Mouse (Mus musculus): ENCODE measurements around the gene Agrp. TPM values are rescaled to one million over a fixed set of nuclear protein-coding genes. Genes with fewer than 3 reads are reported as not detected.

Agrp gene
- total and polyA plus RNA-seq, 3 experiments = 0.63 TPM; not detected in 2

DNA sequence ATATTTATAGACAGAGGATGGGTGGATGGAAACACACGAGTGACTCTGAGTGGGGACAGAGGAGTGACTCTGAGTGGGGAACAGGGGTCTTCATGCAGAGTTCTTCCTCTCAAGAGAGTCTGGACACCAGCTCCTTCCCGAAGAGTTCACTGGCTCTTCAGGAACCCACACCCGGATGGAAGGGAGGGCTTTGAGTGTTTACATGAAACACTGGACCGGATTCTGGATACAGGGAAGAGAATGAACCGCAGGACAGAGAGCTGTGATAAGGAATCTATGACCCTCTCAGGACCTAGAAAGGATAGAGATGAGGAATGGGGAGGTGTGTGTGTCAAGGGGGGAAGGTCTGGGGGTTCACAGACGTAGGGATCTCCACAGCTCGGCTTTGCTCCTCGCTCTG, 119.8 kb downstream of the Agrp start:
- Histone ChIP-seq H3K9me3 (replicated peaks; ENCODE audit: insufficient read depth, low read length) (no peaks in the 10 kb centered on the region), H3K4me3 (ENCODE audit: control insufficient read depth in 1 of 2, insufficient read depth in 1 of 2, low read depth in 2 of 2, low read length in 2 of 2) (no peak overlapping the region), H3K4me1 (ENCODE audit: control insufficient read depth in 1 of 2, insufficient read depth in 2 of 2, low read length in 2 of 2) (peaks cover 5 to 17% of the 10 kb centered on the region in 2 experiments), H3K27me3 (ENCODE audit: control insufficient read depth in 1 of 2, insufficient read depth in 2 of 2, low read length in 2 of 2) (no peaks in the 10 kb centered on the region), H3K27ac (ENCODE audit: control insufficient read depth, low read depth, low read length) (no peak overlapping the region), H3K79me2 (ENCODE audit: control insufficient read depth, insufficient read depth, low read length, poor library complexity) (no peaks in the 10 kb centered on the region), H3K9ac (ENCODE audit: control insufficient read depth, low read depth, low read length, poor library complexity, severe bottlenecking) (no peak overlapping the region), H3K36me3 (ENCODE audit: control insufficient read depth in 1 of 2, insufficient read depth in 2 of 2, low read length in 2 of 2) (peaks cover 0 to 7% of the 10 kb centered on the region in 2 experiments; a peak in 2 of 4 replicates)
- no peak for DNase-seq (ENCODE audit: low read depth, low spot score)
- TF ChIP-seq POLR2AphosphoS5 (IDR thresholded peaks at IDR 0.05; ENCODE audit: borderline replicate concordance, low read depth, low read length) = no peak
- no peak for TF ChIP-seq HCFC1 (IDR thresholded peaks at IDR 0.05; ENCODE audit: low read depth, low read length)
- TF ChIP-seq ETS1 (IDR thresholded peaks at IDR 0.05; ENCODE audit: low read depth, low read length) = no peak
- no peak for TF ChIP-seq MEF2A (IDR thresholded peaks at IDR 0.05; ENCODE audit: extremely low read depth, insufficient replicate concordance, low read depth, low read length, poor library complexity, severe bottlenecking)
- no peak for TF ChIP-seq EP300 (IDR thresholded peaks at IDR 0.05; ENCODE audit: low read depth in 1 of 2, low read length in 2 of 2)
- TF ChIP-seq SMC3 (IDR thresholded peaks at IDR 0.05; ENCODE audit: low read depth, low read length) = no peak
- no peak for TF ChIP-seq ELF1 (IDR thresholded peaks at IDR 0.05; ENCODE audit: low read depth, low read length)
- no peak for TF ChIP-seq GATA1 (IDR thresholded peaks at IDR 0.05; ENCODE audit: low read depth, low read length)
- TF ChIP-seq E2F4 (IDR thresholded peaks at IDR 0.05; ENCODE audit: borderline replicate concordance, low read depth, low read length) = no peak
- TF ChIP-seq MYB (IDR thresholded peaks at IDR 0.05; ENCODE audit: low read depth, low read length) = no peak
- no peak for TF ChIP-seq MXI1 (IDR thresholded peaks at IDR 0.05; ENCODE audit: low read depth, low read length)

Other genes starting within 250 kb of the Agrp start
- not detected in 2 replicates for gene Kctd19, start 223.9 kb downstream of the Agrp start, total RNA-seq (2012; rRNA removed)
- gene Kctd19, start 223.9 kb downstream of the Agrp start, polyA plus RNA-seq (2012; ENCODE audit: insufficient read depth in 1 of 2, insufficient read length in 2 of 2, low read depth in 1 of 2, low replicate concordance in 2 of 2, missing spikeins in 1 of 2) = not detected
- gene Lrrc36, start 223.8 kb downstream of the Agrp start, total RNA-seq (2012; rRNA removed) = not detected in 2 replicates
- under 1 TPM in 1 of 2 experiments, not detected in 1; 0.06 TPM for gene Lrrc36, start 223.8 kb downstream of the Agrp start, polyA plus RNA-seq (2012; ENCODE audit: insufficient read depth in 1 of 2, insufficient read length in 2 of 2, low read depth in 1 of 2, low replicate concordance in 2 of 2, missing spikeins in 1 of 2)
- gene Tppp3, start 165.9 kb downstream of the Agrp start, total RNA-seq (2012; rRNA removed) = 0.42 and 0.81 TPM in 2 replicates
- 1 to 10 TPM in 1 of 2 experiments, not detected in 1; 1.7 TPM for gene Tppp3, start 165.9 kb downstream of the Agrp start, polyA plus RNA-seq (2012; ENCODE audit: insufficient read depth in 1 of 2, insufficient read length in 2 of 2, low read depth in 1 of 2, low replicate concordance in 2 of 2, missing spikeins in 1 of 2)
- gene Zdhhc1, start 140.5 kb downstream of the Agrp start, total RNA-seq (2012; rRNA removed) = 4.7 and 4.9 TPM in 2 replicates
- 10 to 100 TPM in 1 of 2 experiments, not detected in 1; 11.5 TPM for gene Zdhhc1, start 140.5 kb downstream of the Agrp start, polyA plus RNA-seq (2012; ENCODE audit: insufficient read depth in 1 of 2, insufficient read length in 2 of 2, low read depth in 1 of 2, low replicate concordance in 2 of 2, missing spikeins in 1 of 2)
- 0.27 TPM in 1 of 2 replicates, not detected in the other for gene Hsd11b2, start 118.6 kb downstream of the Agrp start, total RNA-seq (2012; rRNA removed)
- gene Hsd11b2, start 118.6 kb downstream of the Agrp start, polyA plus RNA-seq (2012; ENCODE audit: insufficient read depth in 1 of 2, insufficient read length in 2 of 2, low read depth in 1 of 2, low replicate concordance in 2 of 2, missing spikeins in 1 of 2) = 1 to 10 TPM in 1 of 2 experiments, not detected in 1; 2.1 TPM
- gene Atp6v0d1, start 71.3 kb downstream of the Agrp start, total RNA-seq (2012; rRNA removed) = 43.0 and 51.1 TPM in 2 replicates
- 10 to 100 TPM in 1 of 2 experiments, not detected in 1; 83.8 TPM for gene Atp6v0d1, start 71.3 kb downstream of the Agrp start, polyA plus RNA-seq (2012; ENCODE audit: insufficient read depth in 1 of 2, insufficient read length in 2 of 2, low read depth in 1 of 2, low replicate concordance in 2 of 2, missing spikeins in 1 of 2)
- gene Ripor1, start 32.1 kb downstream of the Agrp start, total RNA-seq (2012; rRNA removed) = 15.7 and 16.6 TPM in 2 replicates
- gene Ripor1, start 32.1 kb downstream of the Agrp start, polyA plus RNA-seq (2012; ENCODE audit: insufficient read depth in 1 of 2, insufficient read length in 2 of 2, low read depth in 1 of 2, low replicate concordance in 2 of 2, missing spikeins in 1 of 2) = 100 to 1,000 TPM in 1 of 2 experiments, not detected in 1; 120 TPM
- gene Ctcf, start 825 bp downstream of the Agrp start, total RNA-seq (2012; rRNA removed) = 36.4 and 40.7 TPM in 2 replicates
- 100 to 1,000 TPM in 1 of 2 experiments, 10 to 100 TPM in 1; 87.1 to 670 TPM for gene Ctcf, start 825 bp downstream of the Agrp start, polyA plus RNA-seq (2012; ENCODE audit: insufficient read depth in 1 of 2, insufficient read length in 2 of 2, low read depth in 1 of 2, low replicate concordance in 2 of 2, missing spikeins in 1 of 2)
- 7.9 and 9.5 TPM in 2 replicates for gene Carmil2, start 48.9 kb upstream of the Agrp start, total RNA-seq (2012; rRNA removed)
- 10 to 100 TPM in 1 of 2 experiments, not detected in 1; 62.7 TPM for gene Carmil2, start 48.9 kb upstream of the Agrp start, polyA plus RNA-seq (2012; ENCODE audit: insufficient read depth in 1 of 2, insufficient read length in 2 of 2, low read depth in 1 of 2, low replicate concordance in 2 of 2, missing spikeins in 1 of 2)
- gene Acd, start 63.7 kb upstream of the Agrp start, total RNA-seq (2012; rRNA removed) = 7.5 and 9.3 TPM in 2 replicates
- 10 to 100 TPM in 1 of 2 experiments, not detected in 1; 53.9 TPM for gene Acd, start 63.7 kb upstream of the Agrp start, polyA plus RNA-seq (2012; ENCODE audit: insufficient read depth in 1 of 2, insufficient read length in 2 of 2, low read depth in 1 of 2, low replicate concordance in 2 of 2, missing spikeins in 1 of 2)
- 12.3 and 13.7 TPM in 2 replicates for gene Pard6a, start 63.8 kb upstream of the Agrp start, total RNA-seq (2012; rRNA removed)
- gene Pard6a, start 63.8 kb upstream of the Agrp start, polyA plus RNA-seq (2012; ENCODE audit: insufficient read depth in 1 of 2, insufficient read length in 2 of 2, low read depth in 1 of 2, low replicate concordance in 2 of 2, missing spikeins in 1 of 2) = 10 to 100 TPM in 1 of 2 experiments, not detected in 1; 20.5 TPM
- gene 4933405L10Rik, start 70.3 kb upstream of the Agrp start, total RNA-seq (2012; rRNA removed) = 0.13 and 0.23 TPM in 2 replicates
- under 1 TPM in 1 of 2 experiments, not detected in 1; 0.42 TPM for gene 4933405L10Rik, start 70.3 kb upstream of the Agrp start, polyA plus RNA-seq (2012; ENCODE audit: insufficient read depth in 1 of 2, insufficient read length in 2 of 2, low read depth in 1 of 2, low replicate concordance in 2 of 2, missing spikeins in 1 of 2)
- 22.0 TPM in 2 replicates for gene Enkd1, start 70.8 kb upstream of the Agrp start, total RNA-seq (2012; rRNA removed)
- 10 to 100 TPM in 1 of 2 experiments, not detected in 1; 42.6 TPM for gene Enkd1, start 70.8 kb upstream of the Agrp start, polyA plus RNA-seq (2012; ENCODE audit: insufficient read depth in 1 of 2, insufficient read length in 2 of 2, low read depth in 1 of 2, low replicate concordance in 2 of 2, missing spikeins in 1 of 2)
- gene Gfod2, start 121.3 kb upstream of the Agrp start, total RNA-seq (2012; rRNA removed) = 7.0 and 8.3 TPM in 2 replicates
- gene Gfod2, start 121.3 kb upstream of the Agrp start, polyA plus RNA-seq (2012; ENCODE audit: insufficient read depth in 1 of 2, insufficient read length in 2 of 2, low read depth in 1 of 2, low replicate concordance in 2 of 2, missing spikeins in 1 of 2) = 1 to 10 TPM in 1 of 2 experiments, not detected in 1; 7.0 TPM
- 7.4 and 7.7 TPM in 2 replicates for gene Ranbp10, start 190.0 kb upstream of the Agrp start, total RNA-seq (2012; rRNA removed)
- gene Ranbp10, start 190.0 kb upstream of the Agrp start, polyA plus RNA-seq (2012; ENCODE audit: insufficient read depth in 1 of 2, insufficient read length in 2 of 2, low read depth in 1 of 2, low replicate concordance in 2 of 2, missing spikeins in 1 of 2) = 10 to 100 TPM in 1 of 2 experiments, not detected in 1; 22.1 TPM
- gene Tsnaxip1, start 190.3 kb upstream of the Agrp start, total RNA-seq (2012; rRNA removed) = not detected in 2 replicates
- under 1 TPM in 1 of 2 experiments, not detected in 1; 0.10 TPM for gene Tsnaxip1, start 190.3 kb upstream of the Agrp start, polyA plus RNA-seq (2012; ENCODE audit: insufficient read depth in 1 of 2, insufficient read length in 2 of 2, low read depth in 1 of 2, low replicate concordance in 2 of 2, missing spikeins in 1 of 2)
- 14.2 and 15.7 TPM in 2 replicates for gene Cenpt, start 215.9 kb upstream of the Agrp start, total RNA-seq (2012; rRNA removed)
- gene Cenpt, start 215.9 kb upstream of the Agrp start, polyA plus RNA-seq (2012; ENCODE audit: insufficient read depth in 1 of 2, insufficient read length in 2 of 2, low read depth in 1 of 2, low replicate concordance in 2 of 2, missing spikeins in 1 of 2) = 10 to 100 TPM in 1 of 2 experiments, not detected in 1; 26.5 TPM
- 41.9 and 48.8 TPM in 2 replicates for gene Thap11, start 217.7 kb upstream of the Agrp start, total RNA-seq (2012; rRNA removed)
- 10 to 100 TPM in 1 of 2 experiments, not detected in 1; 51.4 TPM for gene Thap11, start 217.7 kb upstream of the Agrp start, polyA plus RNA-seq (2012; ENCODE audit: insufficient read depth in 1 of 2, insufficient read length in 2 of 2, low read depth in 1 of 2, low replicate concordance in 2 of 2, missing spikeins in 1 of 2)
- 167 and 198 TPM in 2 replicates for gene Nutf2, start 223.2 kb upstream of the Agrp start, total RNA-seq (2012; rRNA removed)
- gene Nutf2, start 223.2 kb upstream of the Agrp start, polyA plus RNA-seq (2012; ENCODE audit: insufficient read depth in 1 of 2, insufficient read length in 2 of 2, low read depth in 1 of 2, low replicate concordance in 2 of 2, missing spikeins in 1 of 2) = 10 to 100 TPM in 1 of 2 experiments, not detected in 1; 28.0 TPM
- gene Edc4, start 243.5 kb upstream of the Agrp start, total RNA-seq (2012; rRNA removed) = 44.5 and 46.1 TPM in 2 replicates
- 10 to 100 TPM in 1 of 2 experiments, not detected in 1; 72.1 TPM for gene Edc4, start 243.5 kb upstream of the Agrp start, polyA plus RNA-seq (2012; ENCODE audit: insufficient read depth in 1 of 2, insufficient read length in 2 of 2, low read depth in 1 of 2, low replicate concordance in 2 of 2, missing spikeins in 1 of 2)

All from MEL (cell line).